Mouse (Mus musculus) layer of hippocampus, postnatal 10 days (tissue): Measurements from ENCODE around the gene Ebf3. TPM values are rescaled to one million over a fixed set of nuclear protein-coding genes. Genes with fewer than 3 reads are reported as not detected.

Experiments
- DNase-seq, 2 experiments: peaks; one replicate each; pipeline ENCODE4 v3.0.0; 2021; ENCODE audit warnings: low spot score in 2 of 2
- total RNA-seq, 2 experiments: library from RNA; stranded (reverse); gene quantifications; 2 replicates each; pipeline ENCODE4 v1.2.3; 2021

Ebf3 gene
- total RNA-seq, 2 experiments from 2014 or later, result 2.0 to 2.1 TPM

DNA sequence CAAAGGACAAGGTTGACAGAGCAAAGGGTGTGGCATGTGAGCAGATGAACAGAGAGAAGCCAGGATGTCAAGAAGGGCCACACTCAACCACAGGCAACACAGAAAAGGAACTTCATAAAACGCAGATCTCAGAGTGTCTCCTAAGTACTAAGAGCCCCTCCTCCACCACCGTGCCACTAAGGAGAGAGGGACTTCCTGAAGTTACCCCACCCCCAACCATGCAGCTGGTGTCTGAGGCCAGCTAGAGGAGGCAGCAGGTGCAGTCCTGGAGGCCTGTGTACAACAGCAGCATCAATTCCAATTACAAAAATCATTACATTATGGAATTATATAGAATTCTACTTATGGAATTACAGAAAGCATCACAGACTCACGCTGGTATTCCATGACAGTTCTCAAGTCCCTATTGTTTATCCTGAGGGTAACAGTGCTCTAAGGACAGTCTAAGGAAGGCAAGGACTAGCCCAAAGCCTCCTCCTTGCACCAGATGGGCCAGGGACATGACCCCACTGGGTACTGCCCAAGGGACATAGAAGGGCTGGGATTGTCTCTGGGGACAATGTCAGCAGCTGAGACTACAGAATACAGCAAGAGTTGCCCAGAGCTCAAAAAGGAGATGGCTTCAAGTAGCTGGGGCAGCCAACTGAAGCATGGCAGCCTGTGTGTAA is 24.8 kb downstream of the Ebf3 start:
- no peak for DNase-seq

DNA sequence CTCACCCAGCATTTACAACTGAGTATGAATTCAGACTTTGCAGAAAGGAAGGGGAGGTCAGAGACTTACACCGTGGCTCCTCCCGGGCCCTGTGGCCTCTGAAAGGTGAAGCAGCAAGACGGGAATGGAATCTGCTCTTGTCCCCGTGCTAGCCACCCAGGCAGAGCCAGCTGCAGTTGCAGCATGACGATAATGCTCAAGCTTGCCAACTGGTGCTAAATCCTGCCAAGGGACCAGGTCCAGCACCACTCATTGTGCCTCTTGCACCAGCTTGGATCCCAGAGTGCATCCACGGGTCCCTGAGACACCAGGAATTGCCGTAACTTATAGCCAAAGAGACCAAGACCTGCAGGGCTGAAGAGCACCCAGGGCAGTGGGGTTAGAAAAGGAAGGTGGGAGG is 36.1 kb downstream of the Ebf3 start:
- peak; percentile 16 to 40 for DNase-seq

DNA sequence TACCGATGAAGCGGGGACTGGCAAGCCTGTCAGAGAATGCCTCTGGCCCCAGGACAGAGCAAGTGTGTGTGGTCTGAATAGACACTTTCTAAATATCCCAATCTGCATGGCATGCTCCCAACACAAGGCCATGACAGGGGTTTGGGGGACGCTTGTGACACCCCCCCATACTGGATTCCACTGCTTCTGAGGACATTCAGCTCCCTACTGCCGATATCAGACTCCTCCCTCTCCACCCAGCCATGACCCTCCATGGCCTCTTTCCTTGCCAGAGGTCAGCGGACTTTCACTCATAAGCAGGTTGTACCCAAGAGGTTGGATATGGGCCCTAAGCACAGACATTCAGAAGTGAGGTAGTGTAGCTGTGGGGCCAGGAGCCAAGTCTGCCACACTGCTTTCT is 36.5 kb downstream of the Ebf3 start:
- no peak for DNase-seq

DNA sequence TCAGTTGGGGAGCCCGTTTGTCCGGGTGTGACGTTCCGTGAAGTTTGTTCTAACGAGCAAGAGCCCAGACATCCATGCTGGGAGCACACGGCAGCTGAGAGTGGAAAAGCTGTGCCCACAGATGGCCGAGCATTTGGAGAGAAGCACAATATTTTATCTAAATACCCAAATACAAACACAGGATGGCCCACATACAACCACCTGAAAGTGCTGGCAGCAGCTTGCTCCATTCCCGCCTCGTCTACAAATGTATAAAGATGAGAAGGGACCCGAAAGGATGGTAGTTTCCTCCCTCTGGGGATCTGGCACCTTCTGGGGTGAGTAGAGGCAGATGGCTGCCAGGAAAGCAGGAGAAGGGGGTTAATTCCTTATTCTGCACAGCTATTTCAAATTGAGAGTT is 42.0 kb downstream of the Ebf3 start:
- peak; percentile 40 to 59 for DNase-seq

DNA sequence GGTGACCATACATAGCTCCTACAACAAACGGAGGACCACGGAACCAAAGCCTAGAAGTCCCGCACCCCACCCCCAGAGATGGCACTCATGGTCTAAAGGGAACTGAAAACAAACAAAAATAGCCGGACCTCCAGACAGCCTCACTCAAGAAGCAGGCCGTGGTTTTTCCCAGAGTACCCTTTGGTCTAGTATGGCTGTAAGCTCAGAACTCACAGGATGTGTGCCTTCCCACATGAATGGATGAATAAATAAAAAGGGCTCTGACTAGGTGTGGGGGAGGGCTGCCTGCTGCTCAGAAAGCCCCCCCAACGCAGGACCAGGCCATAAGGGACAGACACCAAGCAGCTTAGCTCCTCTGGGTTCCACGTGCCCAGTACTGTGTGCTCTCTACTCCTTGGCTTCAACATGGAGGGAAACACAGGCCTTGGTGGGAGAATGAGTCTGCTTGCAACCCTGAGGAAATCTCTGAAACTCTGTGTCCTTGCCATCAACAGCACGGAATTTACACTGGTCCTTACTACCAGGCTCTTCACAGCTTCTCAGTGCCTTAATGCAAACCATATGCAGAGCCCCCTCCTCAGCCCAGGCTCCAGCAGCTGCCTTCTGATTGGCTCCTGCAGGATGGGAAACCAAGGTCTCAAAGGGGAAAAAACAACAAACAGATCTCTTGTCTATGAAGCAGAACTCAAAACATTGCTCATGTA is 45.6 kb downstream of the Ebf3 start:
- DNase-seq, result no peak

DNA sequence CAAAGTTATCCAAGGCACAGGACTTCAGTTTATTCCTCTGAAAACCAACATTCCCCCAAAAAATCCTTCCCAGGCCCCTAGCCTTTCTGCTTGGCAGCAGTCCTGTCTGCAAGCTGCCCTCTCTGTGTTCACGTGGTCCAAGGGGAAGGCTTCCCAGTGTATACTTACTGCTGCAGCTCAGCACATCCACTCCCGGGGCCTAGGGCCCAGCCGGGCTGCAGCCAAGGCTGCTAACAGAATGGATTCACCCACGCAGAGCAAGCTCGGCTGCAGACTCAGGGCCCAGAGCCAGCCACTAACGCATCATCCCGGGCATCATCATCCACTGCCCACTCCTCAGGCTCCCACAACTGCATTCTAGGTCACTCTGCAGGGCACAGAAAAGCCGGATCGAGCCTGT is 46.8 kb downstream of the Ebf3 start:
- no peak for DNase-seq

DNA sequence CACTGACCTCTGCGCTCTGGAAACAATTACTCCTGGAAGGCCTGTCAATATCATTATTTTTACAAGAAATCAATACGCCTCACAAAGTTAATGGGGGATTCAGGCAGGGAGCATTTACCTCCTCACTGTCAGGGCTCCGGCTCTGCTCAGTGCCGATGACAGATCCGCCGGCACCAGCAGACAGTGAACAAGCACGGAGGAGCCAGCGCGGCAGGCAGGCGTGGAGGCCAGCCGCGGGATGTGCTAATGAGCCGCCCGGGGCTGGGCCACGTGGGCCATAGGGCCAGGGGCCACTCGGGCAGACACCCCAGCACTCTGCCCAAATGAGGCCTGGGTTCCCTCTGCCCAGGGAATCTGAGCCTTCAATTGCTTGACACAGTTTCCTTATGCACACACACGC is 47.7 kb downstream of the Ebf3 start:
- no peak for DNase-seq

DNA sequence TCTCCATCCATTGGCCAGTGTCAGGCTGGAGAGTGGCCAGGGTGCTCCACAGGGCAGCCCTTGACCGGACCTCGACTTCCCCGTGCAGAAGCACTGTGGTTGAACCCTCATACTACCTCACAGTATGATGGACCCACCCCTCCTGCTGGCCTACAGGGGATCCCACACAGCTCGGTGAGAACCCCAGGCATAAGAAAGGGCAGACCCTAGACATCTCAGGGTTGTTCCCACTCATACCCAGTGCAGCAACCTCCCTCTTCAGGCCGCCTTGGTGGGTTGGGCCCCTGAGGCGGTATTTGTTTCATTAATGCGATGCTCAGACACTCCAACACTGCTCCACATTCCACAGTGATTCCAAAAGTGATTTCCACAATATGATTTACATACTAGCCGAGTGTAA is 51.9 kb downstream of the Ebf3 start:
- no peak for DNase-seq

DNA sequence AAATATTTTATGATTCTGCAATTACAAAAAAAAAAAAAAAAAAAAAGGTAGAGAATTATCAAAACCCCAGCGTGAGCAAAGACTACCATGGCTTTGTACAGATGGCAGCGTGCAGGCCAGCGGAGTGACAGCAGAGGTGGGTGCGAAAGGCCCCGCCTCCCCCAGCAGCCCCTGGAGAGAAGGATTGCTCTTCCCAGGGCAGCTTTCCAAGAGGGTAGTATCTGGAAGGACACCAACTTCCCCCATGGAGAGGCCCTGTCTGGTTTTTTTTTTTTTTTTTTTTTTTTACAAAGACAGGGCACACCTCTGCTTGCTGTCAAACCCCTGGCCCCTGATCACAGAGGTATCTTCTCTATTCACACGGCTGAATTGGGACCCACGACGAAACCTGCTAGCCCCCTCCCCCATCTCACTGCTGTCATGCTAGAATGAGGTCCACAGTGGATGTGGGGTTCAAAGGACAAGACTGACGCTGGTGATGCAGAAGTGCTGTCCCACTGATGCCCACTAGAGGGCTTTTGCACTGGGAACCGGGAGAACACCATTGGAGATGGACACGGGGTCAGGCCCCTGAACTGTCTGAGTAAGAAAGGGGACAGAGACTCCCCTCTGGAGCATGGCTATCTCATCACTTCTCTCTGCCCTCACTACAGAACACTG is 67.9 kb downstream of the Ebf3 start:
- DNase-seq, result peak; percentile 63 to 64

DNA sequence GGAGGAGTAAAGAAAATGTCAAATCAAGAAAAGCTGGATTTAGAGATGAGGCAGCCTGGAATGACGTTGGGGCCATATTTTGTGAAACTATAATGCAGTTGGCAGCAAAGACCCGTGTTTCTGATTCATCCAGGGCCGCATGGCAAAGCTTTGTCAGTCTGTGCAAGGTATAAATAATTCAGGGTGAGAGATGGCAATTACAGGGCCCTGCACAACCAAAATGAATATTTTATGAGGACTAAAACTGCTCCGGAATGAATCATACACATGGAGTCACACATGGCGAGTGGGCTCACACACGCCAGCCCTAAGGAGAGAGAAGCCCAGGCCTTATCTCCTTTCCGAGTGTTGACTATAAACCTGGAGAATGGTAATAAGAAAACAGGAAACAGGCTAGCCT is 69.4 kb downstream of the Ebf3 start:
- no peak for DNase-seq

DNA sequence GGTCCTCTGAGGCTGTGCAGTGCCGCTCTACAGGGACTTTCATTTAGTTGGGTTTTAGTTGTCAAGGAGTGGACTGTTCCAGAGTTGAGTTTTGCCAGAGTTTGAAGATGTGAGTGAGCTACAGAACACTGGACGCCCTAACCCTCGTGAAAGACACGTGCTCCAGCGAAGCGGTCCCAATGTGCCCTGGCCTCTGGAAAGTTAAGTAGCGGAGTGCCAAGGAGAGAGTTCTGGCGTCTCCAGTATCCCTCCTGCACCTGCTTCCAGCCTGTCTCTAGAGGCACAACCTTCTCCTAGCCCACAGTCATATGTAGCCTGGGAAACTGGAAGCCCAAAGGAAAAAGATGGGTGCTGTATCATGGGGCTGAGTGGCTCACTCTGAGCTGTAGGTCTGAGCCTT is 73.8 kb downstream of the Ebf3 start:
- DNase-seq, result no peak

DNA sequence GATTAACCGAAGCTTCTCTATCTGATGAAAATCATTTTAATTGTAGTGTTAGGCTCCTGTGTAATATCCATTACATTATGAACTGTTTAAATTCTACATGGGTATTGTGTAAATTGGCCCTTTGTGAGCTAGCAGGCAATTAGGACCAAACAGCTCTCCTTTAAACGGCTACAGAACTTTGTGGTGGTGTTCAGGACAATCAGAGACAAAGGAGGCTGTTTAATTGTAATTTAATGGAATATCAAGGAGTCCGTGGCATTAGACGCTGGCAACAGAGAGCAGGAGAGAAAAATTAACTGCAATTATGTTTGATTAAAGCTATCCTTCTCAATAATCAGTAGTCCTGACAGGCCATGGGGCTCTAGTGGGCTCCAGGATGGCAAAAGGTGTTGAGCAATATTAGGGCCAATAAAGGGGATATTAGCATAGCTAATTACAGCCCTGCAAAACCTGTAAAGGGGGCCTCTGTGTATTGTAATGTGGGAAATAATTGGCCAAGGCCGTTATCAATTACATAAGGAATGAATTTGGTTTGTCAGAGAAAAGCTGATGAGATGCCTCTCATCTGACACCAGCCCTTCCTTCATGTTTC is 74.6 kb downstream of the Ebf3 start:
- DNase-seq, result no peak

DNA sequence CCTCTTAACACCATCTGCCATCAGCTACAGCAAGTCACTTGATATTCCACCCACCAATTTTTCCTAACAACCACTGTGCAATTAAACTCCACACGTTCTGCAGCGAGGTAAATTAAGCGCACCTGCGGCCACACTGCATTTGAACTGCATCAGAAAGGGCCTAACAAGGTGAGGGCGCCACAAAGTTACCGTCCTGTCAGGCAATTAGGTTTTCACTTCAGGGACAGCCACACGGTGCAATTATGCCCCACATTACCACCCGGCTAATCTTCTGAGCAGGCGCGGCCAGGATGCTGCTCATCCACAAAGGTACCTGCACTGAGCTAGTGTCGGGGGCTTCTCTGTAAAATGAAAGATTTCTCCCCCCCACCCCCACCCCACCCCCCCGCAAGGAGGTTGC is 76.8 kb downstream of the Ebf3 start:
- DNase-seq, result no peak

DNA sequence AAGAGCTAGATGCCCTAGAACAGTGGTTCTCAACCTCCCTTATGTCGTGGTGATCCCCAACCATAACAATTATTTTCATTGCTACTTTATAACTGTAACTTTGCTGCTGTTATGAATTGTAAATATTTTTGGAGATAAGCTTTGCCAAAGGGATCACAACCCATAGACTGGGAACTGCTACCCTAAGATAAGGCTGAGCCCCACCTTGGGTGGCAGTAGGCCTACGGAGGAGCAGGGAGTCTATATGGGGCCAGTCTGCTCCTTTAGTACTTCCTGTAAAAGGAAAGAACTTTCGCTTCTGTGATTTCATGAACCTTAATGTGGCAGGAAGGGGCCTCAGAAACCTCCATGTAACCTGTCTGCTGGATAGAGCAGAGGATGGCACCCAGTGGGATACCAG is 90.4 kb downstream of the Ebf3 start:
- no peak for DNase-seq

DNA sequence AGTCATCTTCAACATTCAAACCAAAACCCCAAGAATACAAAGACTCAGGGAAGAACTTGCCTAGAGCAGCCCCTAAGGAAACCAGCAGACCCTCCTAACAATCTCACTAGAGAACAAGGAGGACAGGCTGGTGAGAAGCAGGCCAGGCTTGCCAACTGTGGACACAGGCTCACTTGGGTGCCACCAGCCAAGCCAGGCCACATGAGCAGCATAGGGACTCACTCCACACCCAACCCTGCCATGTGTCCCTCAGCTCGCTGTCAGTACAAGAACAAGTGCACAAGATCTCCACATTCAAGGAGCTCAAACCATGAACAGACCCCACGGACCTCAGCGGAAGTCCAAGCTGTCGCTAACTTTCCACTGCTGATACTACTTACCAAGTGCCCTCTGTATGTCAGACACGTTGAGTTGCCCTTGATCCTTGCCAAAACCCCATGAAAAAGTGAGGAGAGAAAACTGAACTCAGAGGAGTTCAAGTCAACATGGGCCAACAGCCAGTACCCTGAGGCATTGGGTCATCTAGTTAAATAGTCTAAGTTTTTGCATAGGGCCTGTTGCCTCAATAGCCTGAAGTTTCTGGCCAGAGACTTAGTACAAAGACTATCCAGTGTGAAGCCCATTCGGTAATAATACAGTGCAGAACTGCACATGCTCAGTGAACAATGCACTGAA is 91.3 kb downstream of the Ebf3 start:
- no peak for DNase-seq

DNA sequence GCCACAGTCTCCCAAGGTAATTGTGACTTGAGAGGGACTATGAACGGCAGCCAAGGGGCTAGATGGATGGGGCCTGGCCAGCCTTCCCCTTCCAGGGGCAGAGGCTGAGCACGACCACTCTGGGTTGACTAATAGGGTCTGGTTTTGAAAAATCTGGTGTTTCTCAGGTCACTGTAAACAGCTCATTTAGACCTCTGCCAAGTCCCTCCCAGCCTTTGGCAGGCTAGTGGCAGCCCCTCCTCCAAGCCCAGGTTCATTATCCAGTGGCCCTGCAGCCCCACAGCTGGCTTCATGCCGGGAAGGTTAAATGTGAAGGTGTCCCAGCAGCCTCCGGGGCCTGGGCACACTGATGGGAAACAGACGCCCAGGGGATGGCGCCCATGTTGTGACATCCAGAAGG is 92.6 kb downstream of the Ebf3 start:
- DNase-seq, result peak in 1 of 2 experiments; percentile 16

DNA sequence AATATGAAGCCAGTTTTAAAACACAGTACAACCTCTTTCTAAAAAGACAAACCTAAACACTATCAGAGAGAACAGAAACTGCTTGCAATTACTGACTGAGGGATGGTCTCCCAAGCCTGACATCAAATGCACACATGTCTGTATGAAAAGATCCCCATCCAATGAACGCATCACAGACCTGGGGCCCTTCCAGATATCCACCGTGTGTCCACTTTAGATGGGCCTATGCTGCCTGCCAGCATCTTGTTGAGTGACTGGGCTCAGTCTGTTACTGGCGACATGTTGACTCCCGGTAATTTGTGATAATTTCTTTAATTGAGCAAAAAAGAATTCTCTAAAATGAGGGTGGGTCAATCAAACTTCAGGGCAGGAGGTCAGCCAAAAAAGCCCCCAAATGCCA is 93.8 kb downstream of the Ebf3 start:
- no peak for DNase-seq

DNA sequence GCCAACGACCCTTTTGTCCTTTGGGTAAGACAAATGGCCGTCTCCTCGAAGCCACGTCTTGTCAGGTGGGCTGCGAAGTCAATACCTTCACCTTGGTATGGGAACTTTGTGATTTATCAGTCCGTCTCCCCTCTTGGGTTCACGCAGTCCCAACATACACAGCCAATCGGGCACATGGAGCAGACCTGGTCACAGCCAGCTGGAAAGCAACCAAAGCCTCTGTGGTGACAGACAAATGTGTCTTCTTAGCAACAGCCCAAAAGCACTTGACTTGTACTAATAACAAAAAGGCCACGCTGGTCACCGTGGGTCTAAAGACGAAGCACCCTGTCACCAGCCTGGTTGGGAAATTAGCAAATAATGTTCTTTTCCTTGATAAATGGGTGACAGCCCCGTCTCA is 95.5 kb downstream of the Ebf3 start:
- DNase-seq, result no peak

DNA sequence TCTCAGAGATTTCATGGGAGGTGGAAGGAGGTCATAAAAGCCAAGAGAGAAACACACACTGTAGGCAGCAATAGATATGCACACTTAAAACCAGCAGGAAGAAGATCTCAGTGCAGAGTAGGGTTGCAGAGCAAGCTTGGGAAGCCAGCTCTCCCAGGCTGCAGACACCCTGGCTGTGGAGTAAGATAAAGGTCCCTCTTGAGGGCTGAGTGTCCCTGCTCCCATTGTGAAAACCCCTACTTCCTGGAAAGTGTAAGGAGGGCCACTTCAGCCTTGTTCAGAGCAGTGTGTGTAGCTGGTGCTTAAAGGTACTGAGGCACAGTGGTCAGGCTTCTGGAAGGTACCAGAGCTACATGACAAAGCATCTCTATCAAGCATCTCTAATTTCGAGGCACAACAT is 100.8 kb downstream of the Ebf3 start:
- DNase-seq, result no peak

DNA sequence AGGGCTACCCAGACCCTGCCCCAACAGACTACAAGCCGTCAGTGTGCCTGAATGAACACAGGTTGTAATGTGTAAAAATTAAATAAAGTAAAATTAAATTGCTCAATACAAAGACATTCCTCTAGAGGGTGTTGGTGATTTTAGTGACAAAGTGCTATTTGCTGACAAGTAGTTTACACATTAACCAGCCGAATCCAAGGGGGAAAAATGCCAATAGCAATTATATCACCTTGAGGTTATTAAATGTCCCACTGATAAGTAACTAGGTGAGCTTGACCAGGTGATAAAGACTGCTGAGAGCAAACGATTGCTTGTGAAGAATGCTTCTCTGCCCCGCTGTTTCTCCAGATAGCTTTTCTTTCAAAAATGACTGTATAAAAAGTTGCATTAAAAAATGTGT is 102.9 kb downstream of the Ebf3 start:
- no peak for DNase-seq

DNA sequence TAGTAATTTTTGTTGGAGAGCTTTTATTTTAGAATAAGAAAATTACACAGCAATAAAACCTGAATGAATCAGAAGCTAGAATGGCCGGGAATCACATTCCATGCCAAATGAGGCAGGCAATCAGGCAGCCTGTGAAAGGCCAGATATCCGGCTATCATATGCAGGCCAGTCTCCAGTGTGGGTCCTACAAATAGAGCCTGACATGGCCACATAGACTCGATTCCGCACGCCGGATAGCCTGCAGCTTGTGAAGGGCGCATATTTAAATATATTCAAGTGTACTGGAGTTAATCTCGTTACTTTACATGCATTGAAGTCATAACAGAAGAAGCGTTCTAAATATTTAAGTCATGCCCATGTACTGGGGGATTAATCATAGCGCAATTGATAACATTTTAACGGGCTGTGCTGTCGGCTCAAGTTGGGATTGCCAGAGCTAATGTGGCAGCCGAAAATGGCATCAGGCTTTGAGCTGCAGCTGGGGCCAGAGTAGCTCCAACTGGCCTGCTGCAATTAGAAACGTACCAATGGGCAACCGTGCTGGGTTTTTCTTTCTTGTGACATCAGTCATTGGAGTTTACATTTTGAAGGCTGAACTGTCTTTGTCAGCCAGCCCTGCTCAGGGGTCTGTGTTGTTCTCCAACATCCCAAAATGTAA is 104.4 kb downstream of the Ebf3 start:
- no peak for DNase-seq
